Mouse (Mus musculus): ENCODE measurements around the gene Epor. TPM values are rescaled to one million over a fixed set of nuclear protein-coding genes. Genes with fewer than 3 reads are reported as not detected.

The Epor gene
- 1 to 10 TPM; 1.6 to 2.5 TPM for total RNA-seq (2021)
- long read RNA-seq, experiment 1, partial matches to known transcripts = 3 of 6 reads
- long read RNA-seq, experiment 1, other reads (novel, unspliced or antisense) = 3 of 6 reads
- long read RNA-seq, experiment 2, partial matches to known transcripts = 2 of 8 reads
- long read RNA-seq, experiment 2, other reads (novel, unspliced or antisense) = 2 of 8 reads

GRCm38 (mm10) chr9:21963417-21963816 is at the start of gene Epor:
Epor (minus strand) TSS chr9:21963506.
- intact Hi-C loops (cut with DNase I) = no loop called here
- peak; percentile 72 to 73 for DNase-seq

GRCm38 (mm10) chr9:22012731-22013130 is 49.4 kb upstream of the Epor start:
- intact Hi-C loops (cut with DNase I) = no loop called here
- DNase-seq = no peak

GRCm38 (mm10) chr9:22011055-22011454 is 47.7 kb upstream of the Epor start:
- intact Hi-C loops (cut with DNase I) = no loop called here
- DNase-seq = no peak

GRCm38 (mm10) chr9:22004546-22004945 is 41.2 kb upstream of the Epor start:
- no peak for DNase-seq
- intact Hi-C loops (cut with DNase I) = no loop called here

- peak in 1 of 2 experiments; percentile 26 for DNase-seq
- intact Hi-C loops (cut with DNase I) = no loop called here
Observed at GRCm38 (mm10) chr9:22003163-22003554, 39.9 kb upstream of the Epor start.

GRCm38 (mm10) chr9:22002194-22003162 is 39.2 kb upstream of the Epor start, which contains the start of the genes Ccdc151 and Prkcsh:
Ccdc151 (minus strand) TSS chr9:22002634.
Prkcsh (plus strand) TSS chr9:22002806.
- DNase-seq = peak; percentile 98 to 99
- intact Hi-C loops (cut with DNase I) = no loop called here

- intact Hi-C loops (cut with DNase I) = no loop called here
Observed at GRCm38 (mm10) chr9:22001633-22002032, 38.3 kb upstream of the Epor start.

GRCm38 (mm10) chr9:22000296-22000695 is 37.0 kb upstream of the Epor start:
- intact Hi-C loops (cut with DNase I) = no loop called here
- no peak for DNase-seq

More at GRCm38 (mm10) chr9:22001633-22002032, 38.3 kb upstream of the Epor start:
- no peak for DNase-seq

GRCm38 (mm10) chr9:21996178-21996867 is 33.0 kb upstream of the Epor start:
- intact Hi-C loops (cut with DNase I) = no loop called here
- DNase-seq = no peak

GRCm38 (mm10) chr9:21992227-21992626 is 28.9 kb upstream of the Epor start:
- intact Hi-C loops (cut with DNase I) = no loop called here
- no peak for DNase-seq

- peak; percentile 61 to 62 for DNase-seq
- intact Hi-C loops (cut with DNase I) = no loop called here
Observed at GRCm38 (mm10) chr9:21989230-21990110, 26.2 kb upstream of the Epor start, which contains the start of gene Rgl3. Rgl3 (minus strand) TSS chr9:21989446.

GRCm38 (mm10) chr9:21988421-21989101 is 25.3 kb upstream of the Epor start:
- intact Hi-C loops (cut with DNase I) = no loop called here
- DNase-seq = peak in 1 of 2 experiments; percentile 15

- DNase-seq = no peak
- intact Hi-C loops (cut with DNase I) = no loop called here
Observed at GRCm38 (mm10) chr9:21987592-21988342, 24.5 kb upstream of the Epor start.

- intact Hi-C loops (cut with DNase I) = no loop called here
- DNase-seq = no peak
Observed at GRCm38 (mm10) chr9:21983911-21984310, 20.6 kb upstream of the Epor start.

- intact Hi-C loops (cut with DNase I) = loop anchor here (5.0 kb wide), 1 partner anchor 164 kb away; no protein-coding TSS in a partner anchor
Observed at GRCm38 (mm10) chr9:21978398-21979128, 15.3 kb upstream of the Epor start.

GRCm38 (mm10) chr9:21977972-21978371 is 14.7 kb upstream of the Epor start:
- DNase-seq = peak; percentile 33 to 52
- intact Hi-C loops (cut with DNase I) = loop anchor here (5.0 kb wide), 1 partner anchor 164 kb away; no protein-coding TSS in a partner anchor

More at GRCm38 (mm10) chr9:21978398-21979128, 15.3 kb upstream of the Epor start:
- no peak for DNase-seq

- intact Hi-C loops (cut with DNase I) = loop anchor here (5.0 kb wide), 1 partner anchor 165 kb away; no protein-coding TSS in a partner anchor
- no peak for DNase-seq
Observed at GRCm38 (mm10) chr9:21977331-21977730, 14.0 kb upstream of the Epor start.
